1 mouse cellular context compared by ENCODE assay signal in the genomic region with DNA sequence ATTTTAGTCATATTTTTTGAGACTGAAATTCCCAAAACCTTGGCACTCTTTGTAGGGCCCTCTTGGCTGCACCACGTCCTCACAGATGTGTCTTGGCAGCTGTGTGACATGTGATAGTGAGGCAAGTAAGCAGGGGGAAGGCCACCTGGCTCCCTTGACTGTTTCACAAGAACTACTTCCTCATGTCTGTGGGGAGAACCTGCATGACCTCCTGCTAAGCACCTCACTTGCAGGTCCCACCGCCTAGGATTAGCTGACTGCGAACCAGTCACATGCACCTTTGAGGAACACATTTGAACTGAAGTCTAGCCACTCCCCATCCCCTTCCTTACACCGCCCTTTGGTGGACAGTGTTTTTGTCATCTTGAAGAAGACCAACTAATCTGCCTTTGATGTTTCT.
TF ChIP-seq lines count a peak whose summit lies in the region.

No protein-coding gene starts in this region.

TF ChIP-seq in CH12.LX, 34 proteins besides CTCF, POLR2A, EP300 and RAD21 (continued from another document):
- TF ChIP-seq MAFK (IDR thresholded peaks at IDR 0.05; ENCODE audit: insufficient replicate concordance, low read length) (no peak), GABPA (IDR thresholded peaks at IDR 0.05; ENCODE audit: insufficient replicate concordance, low read depth, low read length) (no peak), ZC3H11A (IDR thresholded peaks at IDR 0.05; ENCODE audit: low read depth, low read length) (no peak), CHD2 (IDR thresholded peaks at IDR 0.05; ENCODE audit: low read length) (no peak), NELFE (IDR thresholded peaks at IDR 0.05; ENCODE audit: low read depth, low read length) (no peak)
